Mouse (Mus musculus) megakaryocyte, embryonic 14.5 days (primary cell): Measurements from ENCODE around the gene Cops2.

Experiments
- FLI1 ChIP-seq: IDR thresholded peaks from 2 replicates; pipeline ENCODE4 v1.6.1; 2012; ENCODE audit warnings: low read length, inconsistent platforms, mixed read lengths
- GATA1 ChIP-seq: IDR thresholded peaks from 3 replicates; pipeline ENCODE4 v1.6.1; 2012; ENCODE audit warnings: mixed read lengths, low read length, inconsistent platforms, borderline replicate concordance

- TF ChIP-seq GATA1 (no peak), FLI1 (no peak)
These were observed 53.1 kb downstream of the Cops2 start for GRCm38 (mm10) chr2:125805826-125806225.
